Mouse (Mus musculus) retina, postnatal 7 days (tissue): Measurements from ENCODE around the gene Gatad2a.

Experiments used
- DNase-seq: peaks from one replicate; pipeline ENCODE4 v3.0.0-alpha.2; 2012; ENCODE audit warnings: low read depth, low spot score

Gene Gatad2a

DNA sequence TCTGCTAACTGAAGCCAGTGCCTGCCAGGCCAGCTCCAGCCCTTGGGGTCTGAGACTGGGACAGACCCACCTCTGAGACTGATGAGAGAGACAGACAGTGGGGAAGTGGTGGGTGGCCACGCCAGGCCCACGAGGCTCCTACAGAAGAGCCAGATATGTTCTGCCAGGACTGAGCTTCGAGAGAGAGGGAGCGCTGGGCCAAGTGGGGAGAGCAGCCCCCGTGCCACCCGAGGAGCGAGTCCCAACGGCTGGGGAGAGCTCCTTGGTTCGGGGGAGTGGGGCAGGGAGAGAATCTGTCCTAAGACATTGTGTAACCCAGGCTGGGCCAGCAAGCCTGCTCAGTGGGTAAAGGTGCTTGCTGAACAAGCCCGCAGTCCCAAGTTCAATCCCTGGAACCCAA is 119.2 kb downstream of the Gatad2a start:
- DNase-seq = no peak

DNA sequence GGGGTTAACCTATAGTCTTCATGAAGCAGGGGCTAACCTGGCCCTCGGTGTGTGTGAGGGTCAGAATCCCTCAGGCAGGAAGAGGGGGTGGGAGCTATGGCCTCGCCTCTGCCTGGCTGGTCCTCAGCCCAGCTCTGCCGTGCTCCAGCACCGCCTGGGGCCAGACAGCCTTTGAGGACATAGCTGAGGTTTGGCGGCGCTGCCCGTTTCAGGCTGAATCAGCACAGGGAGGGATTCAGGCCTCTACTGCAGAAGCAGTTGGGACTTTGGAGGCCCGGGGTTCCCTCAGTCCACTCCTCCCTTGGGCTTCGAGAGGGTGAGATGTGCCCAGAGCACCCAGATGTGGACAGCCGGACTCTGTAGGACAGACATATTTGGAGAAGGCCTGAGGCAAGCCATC is 120.1 kb downstream of the Gatad2a start:
- DNase-seq = no peak

DNA sequence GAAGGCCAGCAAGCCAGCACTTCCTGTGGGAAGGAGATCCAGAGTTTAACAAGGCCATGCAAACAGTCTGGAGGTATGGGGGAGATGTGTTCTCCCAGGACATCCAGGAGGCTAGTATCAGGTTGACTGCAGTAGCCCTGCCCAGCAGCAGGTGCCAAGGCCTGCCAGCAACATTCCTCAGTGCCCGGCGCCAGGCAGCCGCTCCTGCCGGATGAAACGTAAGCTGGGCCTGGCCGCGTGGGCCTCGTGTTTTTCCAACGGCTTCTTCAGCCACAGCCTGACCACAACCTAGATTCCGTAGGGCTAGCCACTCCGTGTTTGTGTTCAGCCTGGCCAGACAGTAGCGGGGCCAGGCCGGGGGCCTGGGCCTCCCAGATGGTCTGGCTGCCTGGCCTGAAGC is 121.5 kb downstream of the Gatad2a start:
- no peak for DNase-seq

DNA sequence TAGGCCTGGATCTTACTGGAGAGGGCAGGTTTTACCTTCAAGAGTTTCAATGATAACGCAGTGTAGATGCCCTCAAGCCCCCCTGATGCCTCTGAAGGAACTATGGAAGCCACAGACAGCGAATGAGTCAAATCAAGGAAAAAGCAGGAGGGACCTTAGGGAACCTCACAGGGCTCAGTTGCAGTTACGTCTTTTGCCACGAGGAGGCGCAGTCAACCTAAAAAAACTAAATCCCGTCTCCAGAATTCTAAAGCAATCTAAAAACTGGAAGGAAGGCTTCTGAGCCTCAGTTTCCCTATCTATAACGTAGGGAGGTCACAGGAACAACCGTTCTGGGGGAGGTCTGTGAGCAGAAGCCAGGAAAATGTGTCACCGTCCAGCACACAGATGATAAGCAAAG is 122.0 kb downstream of the Gatad2a start:
- DNase-seq = no peak

DNA sequence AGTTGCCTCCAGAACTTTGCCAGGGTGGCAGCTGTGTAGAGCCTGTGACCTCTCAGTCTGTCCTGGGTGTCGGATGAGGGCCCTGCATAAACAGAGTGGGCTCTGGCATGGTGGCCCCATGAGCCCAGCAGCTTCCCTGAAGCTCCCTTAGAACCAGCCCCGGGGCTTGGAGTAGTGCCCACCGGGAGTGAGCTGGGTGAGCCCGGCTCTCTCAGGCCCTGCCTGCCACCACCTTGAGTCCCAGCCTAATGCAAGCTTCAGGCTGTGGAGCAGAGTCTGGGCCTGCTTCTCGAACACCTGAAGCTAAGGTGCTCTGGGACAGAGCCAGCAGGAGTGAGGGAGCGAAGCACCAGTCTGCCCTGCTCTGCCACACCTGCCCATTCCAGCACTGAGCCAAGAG is 125.3 kb downstream of the Gatad2a start:
- no peak for DNase-seq

DNA sequence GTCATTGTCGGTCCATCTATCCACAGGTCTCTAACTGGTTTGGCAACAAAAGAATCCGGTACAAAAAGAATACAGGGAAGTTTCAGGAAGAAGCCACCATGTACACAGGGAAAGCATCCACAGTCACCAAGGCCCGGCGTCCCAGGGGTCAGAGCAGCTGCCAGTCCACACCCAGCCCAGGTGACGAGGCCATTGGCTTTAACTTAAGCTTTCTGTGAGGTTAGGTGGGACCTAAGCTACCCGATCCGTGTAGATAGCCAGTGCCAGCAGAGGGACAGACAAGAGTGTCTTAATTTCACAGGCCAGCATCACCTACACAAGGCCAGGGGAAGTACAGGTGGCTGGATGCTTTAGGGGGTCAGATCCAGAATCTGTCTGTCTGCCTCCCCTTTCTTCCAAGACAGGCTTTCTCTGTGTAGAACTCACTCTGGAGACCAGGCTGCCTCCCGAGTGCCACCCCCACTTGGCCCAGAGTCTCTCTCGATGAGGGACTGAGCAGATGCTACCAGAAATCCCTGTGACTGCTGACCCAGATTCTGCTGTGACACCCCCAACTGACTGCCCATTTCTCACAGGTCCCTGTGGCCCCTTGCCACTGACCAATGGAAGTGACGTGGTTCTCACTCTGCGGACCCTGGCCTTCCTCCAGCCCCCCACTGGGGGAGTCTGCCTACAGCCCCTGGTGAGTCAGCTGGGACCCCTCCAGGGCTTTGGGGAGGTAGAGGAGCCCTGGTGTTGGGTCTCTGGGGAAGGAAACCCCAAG is 126.0 kb downstream of the Gatad2a start:
- no peak for DNase-seq

DNA sequence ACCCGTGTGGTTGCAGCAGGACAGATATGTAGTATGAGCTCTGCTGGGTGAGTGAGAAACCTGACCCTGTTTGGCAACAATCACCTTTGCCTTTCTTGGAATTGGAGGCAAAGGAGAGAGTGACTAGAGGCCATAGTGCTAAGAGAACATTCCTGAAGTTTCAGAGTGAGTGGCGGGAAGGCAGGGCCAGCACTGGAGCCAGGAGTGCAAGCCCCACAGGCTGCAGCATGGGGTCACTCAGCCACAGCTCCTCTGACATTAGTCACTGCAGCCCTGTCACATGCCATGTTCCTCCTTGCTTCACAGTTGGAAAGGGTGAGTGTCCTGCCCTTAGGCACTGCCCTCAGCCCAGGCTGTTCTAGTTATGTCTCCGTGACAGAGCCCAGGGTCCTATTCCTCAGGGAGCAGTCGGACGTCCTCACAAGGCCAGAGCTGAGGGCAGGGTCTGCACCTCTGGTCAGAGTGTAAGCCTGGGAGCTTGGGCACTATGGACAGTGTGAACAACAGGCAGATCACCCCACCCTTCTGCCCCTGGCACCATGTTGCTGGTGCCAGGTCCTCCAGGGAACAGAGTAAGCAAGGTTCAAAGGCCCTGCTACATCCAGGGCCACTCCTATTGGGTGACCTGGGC is 128.4 kb downstream of the Gatad2a start:
- no peak for DNase-seq

DNA sequence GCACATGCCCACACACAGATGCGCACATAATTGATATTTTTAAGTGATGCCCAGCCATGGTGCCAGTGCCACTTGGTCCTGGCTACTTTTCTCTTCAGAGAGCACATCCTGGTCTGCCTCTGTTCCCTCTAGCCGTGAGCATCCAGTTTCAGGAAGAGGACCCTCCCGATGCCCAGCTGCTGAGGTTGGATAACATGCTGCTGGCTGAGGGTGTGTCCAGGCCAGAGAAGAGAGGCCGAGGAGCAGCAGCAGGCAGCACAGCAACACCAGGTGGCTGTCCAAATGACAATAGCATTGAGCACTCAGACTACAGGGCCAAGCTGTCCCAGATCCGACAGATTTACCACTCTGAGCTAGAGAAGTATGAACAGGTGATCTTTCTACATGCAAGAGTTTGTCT is 132.0 kb downstream of the Gatad2a start:
- no peak for DNase-seq

DNA sequence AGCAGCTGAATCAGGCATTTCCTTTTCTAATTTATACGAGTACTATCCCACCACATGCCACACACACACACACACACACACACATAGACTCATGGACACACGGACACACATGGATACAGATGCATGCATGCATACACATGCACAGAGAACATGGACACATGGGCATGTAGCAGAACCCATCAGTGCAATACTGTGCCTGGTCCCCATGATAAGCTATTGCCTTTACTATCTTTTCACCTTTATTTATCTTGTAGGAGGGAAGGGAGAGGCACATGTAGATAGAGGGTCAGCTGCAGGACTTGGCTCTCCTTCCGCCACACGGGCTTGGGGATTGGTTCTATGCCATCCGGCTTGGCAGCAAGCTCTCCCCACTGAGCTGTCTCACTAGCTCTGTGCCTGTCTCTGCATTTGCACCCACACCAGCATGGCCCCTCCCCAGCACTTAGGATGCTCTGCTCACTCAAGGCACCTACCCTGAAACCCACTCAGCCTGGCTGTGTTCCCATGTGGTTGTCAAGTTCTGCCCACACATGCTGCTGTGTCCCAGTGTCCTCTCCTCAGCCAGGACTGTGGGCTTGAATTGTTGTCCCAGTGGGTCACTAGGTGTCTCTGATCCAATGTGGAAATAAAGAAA is 132.7 kb downstream of the Gatad2a start:
- DNase-seq = no peak

DNA sequence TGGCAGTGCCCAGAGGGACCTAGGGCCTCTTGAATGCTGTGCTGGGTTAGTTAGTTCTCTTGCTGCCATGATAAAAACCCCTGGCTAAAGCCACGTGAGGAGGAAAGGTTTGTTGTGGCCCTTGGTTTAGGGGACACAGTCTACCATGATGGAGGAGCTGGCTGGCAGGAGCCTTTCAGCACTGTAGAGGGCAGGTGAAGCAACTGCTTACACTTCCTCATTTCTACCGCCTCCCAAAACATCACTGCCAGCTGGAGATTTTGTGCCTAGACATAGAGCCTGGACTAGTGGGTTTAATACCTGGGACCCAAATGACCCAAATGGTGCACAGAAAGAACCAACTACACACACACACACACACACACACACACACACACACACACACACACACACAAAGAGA is 134.9 kb downstream of the Gatad2a start:
- DNase-seq = no peak

DNA sequence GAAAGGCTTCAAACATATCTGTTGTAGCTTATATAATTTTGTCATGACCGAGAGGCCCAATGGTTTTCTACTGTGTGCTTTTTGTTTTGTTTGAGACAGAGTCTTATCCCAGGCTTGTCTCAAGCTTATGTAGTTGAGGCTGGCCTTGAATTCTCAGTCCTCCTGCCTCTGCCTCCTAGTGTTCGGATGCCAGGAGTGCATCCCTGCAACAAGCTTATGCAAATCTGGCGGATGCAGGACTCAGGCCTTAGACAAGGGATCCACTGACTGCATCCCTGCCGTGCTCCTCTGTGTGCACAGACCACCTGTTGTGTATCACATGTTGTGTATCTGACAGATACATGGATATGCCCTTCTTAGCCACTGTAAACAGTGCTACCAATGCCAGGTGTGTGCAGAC is 135.4 kb downstream of the Gatad2a start:
- DNase-seq = no peak
